In the genomic region with DNA sequence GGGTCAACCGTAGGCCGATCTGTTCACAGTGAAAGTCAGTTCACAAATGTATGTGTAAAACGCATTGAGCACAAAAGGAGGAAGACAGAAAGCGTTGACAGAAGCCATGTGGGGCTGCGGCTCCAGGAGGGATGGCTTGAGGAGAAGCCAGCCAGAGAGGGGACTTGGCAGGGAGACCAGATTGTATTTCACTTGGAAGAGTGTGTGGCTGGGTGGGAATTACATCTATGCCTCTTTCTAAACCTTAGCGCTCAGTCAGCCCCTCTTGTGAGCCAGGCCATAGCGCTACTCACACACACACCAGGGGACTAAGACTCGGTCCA, we compare ENCODE assay signal across 8 mouse cellular contexts. TPM values are rescaled to one million over a fixed set of nuclear protein-coding genes. Genes with fewer than 3 reads are reported as not detected.
DNase-seq lines count a peak whose midpoint lies in the region; ATAC-seq and TF ChIP-seq lines count a peak whose summit lies in the region.
"Had no signal": no experiment of that assay in that cellular context is flagged by ENCODE, and none has a peak within 500 bp of the region (broad histone marks: within the 10 kb centered on the region; RNA-seq: fewer than 3 reads in every experiment).

No protein-coding gene starts in this region.

- peaks cover 14% of the 10 kb centered on the region for H3K79me2 ChIP-seq in heart, adult 2 months (replicated peaks; ENCODE audit: control insufficient read depth, insufficient read depth, low read length)

- intact Hi-C loops in heart, adult 2 months (cut with DNase I), result no loop called here
- intact Hi-C loops in left cerebral cortex, postnatal 4 days (cut with DNase I), result no loop called here
- intact Hi-C loops in left cerebral cortex, postnatal 36 days (cut with DNase I), result no loop called here

- no peaks in the 10 kb centered on the region for H3K27me3 ChIP-seq in heart, adult 2 months (ENCODE audit: control insufficient read depth, insufficient read depth, low read length)
- no peaks in the 10 kb centered on the region for H3K27me3 ChIP-seq in heart, embryonic 10.5 days (ENCODE audit: insufficient read depth, poor library complexity, severe bottlenecking)
- H3K27me3 ChIP-seq in intestine, embryonic 15.5 days (replicated peaks), result no peaks in the 10 kb centered on the region
- H3K27me3 ChIP-seq: megakaryocyte, embryonic 14.5 days had no signal

- DNase-seq in heart, adult 2 months, result peak in 1 of 2 experiments; percentile 33
- no peak for DNase-seq in heart, embryonic 10.5 days (ENCODE audit: low spot score)
- DNase-seq in left cerebral cortex, postnatal 4 days, result peak; percentile 48
- no peak for DNase-seq in left cerebral cortex, postnatal 36 days (ENCODE audit: low spot score in 2 of 2)
- DNase-seq in brain, embryonic 14.5 days (ENCODE audit: low read depth), result peak; percentile 55
- no peak for DNase-seq in gastrocnemius, adult 8-10 months (ENCODE audit: low spot score in 2 of 2)

- H3K36me3 ChIP-seq in heart, adult 2 months (ENCODE audit: control insufficient read depth, insufficient read depth, low read length), result peaks cover 42% of the 10 kb centered on the region
- peaks cover 50% of the 10 kb centered on the region for H3K36me3 ChIP-seq in heart, embryonic 10.5 days
- H3K36me3 ChIP-seq in intestine, embryonic 15.5 days, result peaks cover 17% of the 10 kb centered on the region

- 40% methylated on average over 8 of the region's 8 CpGs for WGBS in heart, adult 2 months
- 56% methylated on average over 8 of the region's 8 CpGs for WGBS in heart, embryonic 10.5 days
- 44% methylated on average over 8 of the region's 8 CpGs for WGBS in intestine, embryonic 15.5 days

- 0 out of 2 replicates have a peak overlapping the region, but pooled peaks have one; percentile 12 for H3K9ac ChIP-seq in heart, adult 2 months (ENCODE audit: low read depth, low read length)
- H3K9ac ChIP-seq in intestine, embryonic 15.5 days, result no peak overlapping the region

- TF ChIP-seq POLR2A in heart, adult 2 months (IDR thresholded peaks at IDR 0.05; ENCODE audit: insufficient read depth, low read depth, low read length), result no peak
- TF ChIP-seq POLR2A in brain, embryonic 14.5 days (IDR thresholded peaks at IDR 0.05; ENCODE audit: borderline replicate concordance, extremely low read depth, insufficient read depth, insufficient read length, poor library complexity, severe bottlenecking), result no peak

- H3K4me3 ChIP-seq in heart, adult 2 months, result no peak overlapping the region
- H3K4me3 ChIP-seq in heart, embryonic 10.5 days, result no peak overlapping the region
- no peak overlapping the region for H3K4me3 ChIP-seq in intestine, embryonic 15.5 days (replicated peaks)
- H3K4me3 ChIP-seq: megakaryocyte, embryonic 14.5 days had no signal

- H3K4me1 ChIP-seq in heart, adult 2 months (ENCODE audit: control insufficient read depth, insufficient read depth, low read length), result peaks cover 37% of the 10 kb centered on the region
- H3K4me1 ChIP-seq in heart, embryonic 10.5 days, result peaks cover 38% of the 10 kb centered on the region
- H3K4me1 ChIP-seq in intestine, embryonic 15.5 days (replicated peaks), result peaks cover 56% of the 10 kb centered on the region

- H3K27ac ChIP-seq in heart, adult 2 months, result peak overlapping the region; percentile 8
- no peak overlapping the region for H3K27ac ChIP-seq in heart, embryonic 10.5 days
- peak overlapping the region; percentile 71 for H3K27ac ChIP-seq in intestine, embryonic 15.5 days

- ATAC-seq in intestine, embryonic 15.5 days, result peak; percentile 26

- TF ChIP-seq EP300 in heart, adult 2 months (IDR thresholded peaks at IDR 0.05; ENCODE audit: insufficient read depth, low read depth, low read length), result no peak

- TF ChIP-seq CTCF in heart, adult 2 months (IDR thresholded peaks at IDR 0.05), result no peak
- TF ChIP-seq CTCF in brain, embryonic 14.5 days (IDR thresholded peaks at IDR 0.05; ENCODE audit: borderline replicate concordance, extremely low read depth, insufficient read depth, insufficient read length), result no peak

- H3K4me2 ChIP-seq in intestine, embryonic 15.5 days (replicated peaks), result no peak overlapping the region

- H3K9me3 ChIP-seq in heart, embryonic 10.5 days, result no peaks in the 10 kb centered on the region
- no peaks in the 10 kb centered on the region for H3K9me3 ChIP-seq in intestine, embryonic 15.5 days
- H3K9me3 ChIP-seq: megakaryocyte, embryonic 14.5 days had no signal

RNA-seq across cellular contexts. Expression of a gene that starts 13.7 kb away (rescaled TPM):
- 10 to 100 TPM; 41.4 to 46.6 TPM for total RNA-seq in heart, adult 2 months (2021)
- polyA plus RNA-seq in heart, adult 2 months (2012; rRNA removed), result 34.3 and 41.8 TPM in 2 replicates
- 49.6 and 61.8 TPM in 2 replicates for polyA plus RNA-seq in heart, embryonic 10.5 days (2016; fragmentation: Nextera tagmentation; extraction: Ambion mirVana)
- 10 to 100 TPM; 29.4 to 32.5 TPM for total RNA-seq in left cerebral cortex, postnatal 4 days (2021)
- total RNA-seq in left cerebral cortex, postnatal 36 days (2021), result 10 to 100 TPM; 25.7 to 31.5 TPM
- polyA plus RNA-seq in brain, embryonic 14.5 days (2012; rRNA removed), result 22.3 and 24.1 TPM in 2 replicates
- polyA plus RNA-seq in intestine, embryonic 15.5 days (2015; fragmentation: Nextera tagmentation; extraction: Ambion mirVana), result 87.6 and 91.8 TPM in 2 replicates
- total RNA-seq in gastrocnemius, adult 8-10 months (2022), result 10 to 100 TPM in 2 of 4 experiments, 1 to 10 TPM in 2; 6.7 to 16.3 (median 10.1) TPM

Comparison
In these comparisons a context has a peak if more than half of its experiments do, and no peak if none do; other contexts are left out.
1. DNase-seq: peak in left cerebral cortex, postnatal 4 days (single experiment) and brain, embryonic 14.5 days (single experiment); none in heart, embryonic 10.5 days (single experiment), left cerebral cortex, postnatal 36 days (0 of 2) and gastrocnemius, adult 8-10 months (0 of 2).